Mouse (Mus musculus) heart, postnatal 0 days (tissue): ENCODE data around the gene Dapl1.

ENCODE experiments used
- CTCF ChIP-seq: IDR thresholded peaks from 2 replicates; pipeline ENCODE4 v1.5.1; 2016; ENCODE audit warnings: antibody characterized with exemption, control low read depth, low read depth
- EP300 ChIP-seq: IDR thresholded peaks from 2 replicates; pipeline ENCODE4 v1.6.1; 2016; ENCODE audit warnings: antibody characterized with exemption, low read depth

GRCm38 (mm10) chr2:59499717-59500116 is 15.3 kb downstream of the Dapl1 start:
- TF ChIP-seq EP300 (no peak), CTCF (no peak)
